Mouse (Mus musculus) CD4-positive helper T cell, adult 2 months (primary cell): ENCODE results near the gene Klra17.
"Not testable (repeated sequence)": the region's sequence is repeated elsewhere in the genome, so short reads cannot be mapped to it uniquely, and the experiment has no call there.

Experiments
- DNase-seq: peaks from one replicate; pipeline ENCODE4 v3.0.0-alpha.2; 2012; ENCODE audit warnings: low read depth, missing footprints, low spot score

Klra17 gene

GRCm38 (mm10) chr6:129876549-129876948 lies at the start of gene Klra17:
Gene Klra17 (minus strand): TSS chr6:129876672.
- DNase-seq: no peak

- not testable (repeated sequence) for DNase-seq
Observed at GRCm38 (mm10) chr6:129917476-129917946, 41.0 kb upstream of the Klra17 start, which contains the start of gene Klra5. Gene Klra5 (minus strand): TSS chr6:129917650.

GRCm38 (mm10) chr6:129916996-129917395 lies 40.5 kb upstream of the Klra17 start:
- DNase-seq: no peak

GRCm38 (mm10) chr6:129882525-129882924 lies 6.1 kb upstream of the Klra17 start:
- DNase-seq: no peak

- not testable (repeated sequence) for DNase-seq
Observed at GRCm38 (mm10) chr6:129862349-129862748, 14.1 kb downstream of the Klra17 start, which contains the start of gene Gm17631. Gene Gm17631 (plus strand): TSS chr6:129862649.

- DNase-seq: no peak
Observed at GRCm38 (mm10) chr6:129825559-129825958, 50.9 kb downstream of the Klra17 start.

- no peak for DNase-seq
Observed at GRCm38 (mm10) chr6:129824004-129824403, 52.5 kb downstream of the Klra17 start.

GRCm38 (mm10) chr6:129817731-129818130 lies 58.7 kb downstream of the Klra17 start:
- DNase-seq: no peak

GRCm38 (mm10) chr6:129784170-129784569 lies 92.3 kb downstream of the Klra17 start, which contains the start of gene Gm156:
Gene Gm156 (minus strand): TSS chr6:129784270.
- DNase-seq: not testable (repeated sequence)
